ENCODE assay signal across 16 mouse cellular contexts in genomic region chr2:160735706-160736310, GRCm38 (mm10). TPM values are rescaled to one million over a fixed set of nuclear protein-coding genes. Genes with fewer than 3 reads are reported as not detected.
A peak's percentile ranks its signal among the peaks of the same experiment; 100 is the strongest.
DNase-seq lines count a peak whose midpoint lies in the region; ATAC-seq and TF ChIP-seq lines count a peak whose summit lies in the region.
"Had no signal": no experiment of that assay in that cellular context is flagged by ENCODE, and none has a peak within 500 bp of the region (broad histone marks: within the 10 kb centered on the region; RNA-seq: fewer than 3 reads in every experiment).

No protein-coding gene starts in this region.

- H3K4me1 ChIP-seq in heart, embryonic 12.5 days (replicated peaks), result peaks cover 80% of the 10 kb centered on the region
- H3K4me1 ChIP-seq in ES-E14 (ENCODE audit: control insufficient read depth in 2 of 2, insufficient read depth in 2 of 2, low read length in 2 of 2, poor library complexity in 1 of 2), result peaks cover 14 to 42% of the 10 kb centered on the region in 2 experiments; a peak in 3 of 4 replicates

- in situ Hi-C loops in ES-E14 (cut with MboI; ENCODE audit: low sequenced_read_pairs in 2 of 2, unreplicated experiment in 2 of 2), result no loop called here

- no peak overlapping the region for H3K4me2 ChIP-seq in heart, embryonic 12.5 days

- H3K9ac ChIP-seq in heart, embryonic 12.5 days, result no peak overlapping the region
- peak overlapping the region; percentile 26; the same call in 1 of the 2 replicates for H3K9ac ChIP-seq in ES-E14 (ENCODE audit: insufficient read depth, low read depth, low read length, poor library complexity, severe bottlenecking)
- H3K9ac ChIP-seq: forebrain, postnatal 0 days; midbrain, embryonic 15.5 days had no signal

- TF ChIP-seq CTCF in layer of hippocampus, adult 2 months (conservative IDR thresholded peaks at IDR 0.05), result no peak

- peaks cover 30% of the 10 kb centered on the region for H3K36me3 ChIP-seq in heart, embryonic 12.5 days
- peaks cover 2% of the 10 kb centered on the region; the same call in 1 of the 2 replicates for H3K36me3 ChIP-seq in ES-E14 (ENCODE audit: control insufficient read depth, insufficient read depth, low read length, poor library complexity, severe bottlenecking)
- H3K36me3 ChIP-seq: midbrain, embryonic 15.5 days had no signal

- WGBS in heart, embryonic 12.5 days, result 65% methylated on average over 5 of the region's 5 CpGs

- no peaks in the 10 kb centered on the region for H3K27me3 ChIP-seq in heart, embryonic 12.5 days (replicated peaks)
- H3K27me3 ChIP-seq: CH12.LX; midbrain, embryonic 15.5 days had no signal

- DNase-seq in heart, postnatal 14 days, result no peak
- no peak for DNase-seq in layer of hippocampus, adult 2 months (ENCODE audit: low spot score in 2 of 2)
- no peak for DNase-seq in layer of hippocampus, adult 18-20 months (ENCODE audit: low spot score in 2 of 2)
- DNase-seq in CD4-positive, CD25-positive, alpha-beta regulatory T cell, adult 2 months (ENCODE audit: low read depth, low spot score), result peak; percentile 60
- no peak for DNase-seq in ES-E14 (ENCODE audit: low read depth, low spot score)
- DNase-seq in testis, postnatal 10 days (ENCODE audit: low spot score), result no peak
- DNase-seq: cerebellum, adult 11 months; forebrain, postnatal 0 days; liver; lung, postnatal 10 days; retina, postnatal 1 day; spleen, adult 18-20 months; thymus, postnatal 14 days had no signal

- H3K27ac ChIP-seq in heart, embryonic 12.5 days (ENCODE audit: poor library complexity, severe bottlenecking), result peak overlapping the region; percentile 10; the same call in 1 of the 2 replicates
- peak overlapping the region; percentile 24 for H3K27ac ChIP-seq in layer of hippocampus, adult 2 months
- peak overlapping the region; percentile 61; the same call in 1 of the 2 replicates for H3K27ac ChIP-seq in ES-E14 (ENCODE audit: insufficient read depth, low read depth, low read length, poor library complexity, severe bottlenecking)
- H3K27ac ChIP-seq: midbrain, embryonic 15.5 days had no signal

- no peaks in the 10 kb centered on the region for H3K9me3 ChIP-seq in heart, embryonic 12.5 days (replicated peaks)
- H3K9me3 ChIP-seq in ES-E14 (ENCODE audit: control insufficient read depth, insufficient read depth, low read depth, low read length), result no peaks in the 10 kb centered on the region
- H3K9me3 ChIP-seq: midbrain, embryonic 15.5 days had no signal

- no peak overlapping the region for H3K4me3 ChIP-seq in heart, embryonic 12.5 days
- no peak overlapping the region for H3K4me3 ChIP-seq in layer of hippocampus, adult 2 months
- no peak overlapping the region for H3K4me3 ChIP-seq in ES-E14 (ENCODE audit: insufficient read depth in 1 of 2, low read depth in 1 of 2, low read length in 2 of 2, poor library complexity in 1 of 2, severe bottlenecking in 1 of 2)
- H3K4me3 ChIP-seq: midbrain, embryonic 15.5 days had no signal

- intact Hi-C loops in heart, postnatal 14 days (cut with DNase I), result no loop called here

- no peak for ATAC-seq in heart, embryonic 12.5 days (ENCODE audit: insufficient number of reproducible peaks, low FRiP score)
- ATAC-seq: forebrain, postnatal 0 days; midbrain, embryonic 15.5 days had no signal

TF ChIP-seq in ES-E14, 5 proteins besides CTCF, POLR2A, EP300 and RAD21:
- TF ChIP-seq CHD2 (IDR thresholded peaks at IDR 0.05; ENCODE audit: low read depth, low read length), result no peak
- no peak for TF ChIP-seq ZC3H11A (IDR thresholded peaks at IDR 0.05; ENCODE audit: borderline replicate concordance, low read depth, low read length)
TF ChIP-seq in ES-E14: peak in this region for 0.

RNA-seq across cellular contexts. Expression of gene Plcg1, which starts 4.7 kb away (rescaled TPM):
- polyA plus RNA-seq in heart, embryonic 12.5 days (2016; fragmentation: Nextera tagmentation; extraction: Ambion mirVana), result 47.4 TPM in 2 replicates
- 10 to 100 TPM; 85.7 to 94.4 TPM for total RNA-seq in heart, postnatal 14 days (2021)
- total RNA-seq in layer of hippocampus, adult 2 months (2021), result 100 to 1,000 TPM; 103 to 108 TPM
- total RNA-seq in layer of hippocampus, adult 18-20 months (2021), result 10 to 100 TPM; 90.6 to 99.5 TPM
- total RNA-seq in ES-E14 (2012; rRNA removed), result 59.0 and 96.8 TPM in 2 replicates

Comparison
In these comparisons a context has a peak if more than half of its experiments do, and no peak if none do; other contexts are left out.
1. H3K27ac ChIP-seq: peak in every context shown above with its lines; median percentile 61 in ES-E14; 24 in layer of hippocampus, adult 2 months; 10 in heart, embryonic 12.5 days.